Mouse (Mus musculus): ENCODE measurements around the gene Mab21l3. TPM values are rescaled to one million over a fixed set of nuclear protein-coding genes. Genes with fewer than 3 reads are reported as not detected.

Mab21l3 gene
- polyA plus RNA-seq, 1 experiment = 0.57 TPM

DNA sequence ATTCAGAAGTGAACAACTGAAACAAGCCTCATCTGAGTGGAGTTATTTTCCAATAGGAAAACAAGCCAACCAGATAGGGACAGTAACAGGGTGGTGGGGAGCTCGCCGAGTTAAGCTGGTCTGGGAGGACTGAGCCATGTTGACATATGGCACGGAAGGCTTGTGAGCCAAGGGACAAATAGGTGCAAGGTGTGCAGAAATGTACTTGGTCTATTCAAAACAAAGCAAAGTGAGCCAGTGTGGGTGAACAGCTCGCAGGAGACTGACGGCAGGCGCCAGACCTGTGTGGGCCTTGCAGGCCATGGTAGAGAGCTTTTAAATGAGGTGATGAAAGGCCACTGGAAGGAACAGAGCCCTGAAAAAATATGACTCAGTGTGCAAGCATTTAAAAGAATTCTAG lies 41.1 kb downstream of the Mab21l3 start:
- no peaks in the 10 kb centered on the region for H3K36me3 ChIP-seq (ENCODE audit: control insufficient read depth, insufficient read depth)
- no peaks in the 10 kb centered on the region for H3K79me3 ChIP-seq (ENCODE audit: low read depth)
- TF ChIP-seq USF1 (IDR thresholded peaks at IDR 0.05; ENCODE audit: low read depth) (no peak), CTCF (IDR thresholded peaks at IDR 0.05; ENCODE audit: control insufficient read depth, insufficient read depth, insufficient read length) (no peak), MYOD1 (IDR thresholded peaks at IDR 0.05; ENCODE audit: control insufficient read depth, insufficient read length, low read depth) (no peak), MYOG (IDR thresholded peaks at IDR 0.05; ENCODE audit: control insufficient read depth, extremely low read depth, insufficient read length) (no peak)
- H3K4me3 ChIP-seq (ENCODE audit: insufficient read depth, poor library complexity, severe bottlenecking) = no peak overlapping the region
- H3K27me3 ChIP-seq (ENCODE audit: control insufficient read depth, insufficient read depth, insufficient read length) = no peaks in the 10 kb centered on the region
- no peak overlapping the region for H3ac ChIP-seq (ENCODE audit: control insufficient read depth, insufficient read length, low read depth)
- H3K79me2 ChIP-seq (ENCODE audit: control insufficient read depth, insufficient read depth) = no peaks in the 10 kb centered on the region

DNA sequence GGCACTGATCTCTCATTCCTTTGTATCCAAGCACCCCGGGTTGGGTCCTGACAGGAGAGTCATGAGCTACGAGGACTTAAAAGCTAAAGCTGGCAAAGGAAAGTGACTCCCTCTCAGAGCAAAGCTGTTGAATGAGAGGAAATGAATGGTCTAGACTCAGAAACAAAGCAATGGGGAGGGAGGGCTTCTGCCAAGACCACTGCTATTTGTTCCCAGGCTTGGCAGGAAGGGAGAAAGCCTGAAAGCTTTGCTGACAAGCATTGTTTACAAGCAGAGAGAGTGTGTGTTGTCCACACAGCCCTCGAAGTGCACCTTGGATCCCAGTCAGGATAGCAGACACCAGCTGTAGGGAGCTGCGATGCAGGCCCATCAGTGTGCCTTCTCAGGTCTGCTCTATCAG lies 41.8 kb downstream of the Mab21l3 start:
- no peaks in the 10 kb centered on the region for H3K79me3 ChIP-seq (ENCODE audit: low read depth)
- TF ChIP-seq CTCF (IDR thresholded peaks at IDR 0.05; ENCODE audit: control insufficient read depth, insufficient read depth, insufficient read length) (no peak), USF1 (IDR thresholded peaks at IDR 0.05; ENCODE audit: low read depth) (no peak), MYOG (IDR thresholded peaks at IDR 0.05; ENCODE audit: control insufficient read depth, extremely low read depth, insufficient read length) (no peak), MYOD1 (IDR thresholded peaks at IDR 0.05; ENCODE audit: control insufficient read depth, insufficient read length, low read depth) (no peak)
- no peaks in the 10 kb centered on the region for H3K79me2 ChIP-seq (ENCODE audit: control insufficient read depth, insufficient read depth)
- no peak overlapping the region for H3ac ChIP-seq (ENCODE audit: control insufficient read depth, insufficient read length, low read depth)
- H3K27me3 ChIP-seq (ENCODE audit: control insufficient read depth, insufficient read depth, insufficient read length) = no peaks in the 10 kb centered on the region
- H3K4me3 ChIP-seq (ENCODE audit: insufficient read depth, poor library complexity, severe bottlenecking) = no peak overlapping the region
- H3K36me3 ChIP-seq (ENCODE audit: control insufficient read depth, insufficient read depth) = no peaks in the 10 kb centered on the region

DNA sequence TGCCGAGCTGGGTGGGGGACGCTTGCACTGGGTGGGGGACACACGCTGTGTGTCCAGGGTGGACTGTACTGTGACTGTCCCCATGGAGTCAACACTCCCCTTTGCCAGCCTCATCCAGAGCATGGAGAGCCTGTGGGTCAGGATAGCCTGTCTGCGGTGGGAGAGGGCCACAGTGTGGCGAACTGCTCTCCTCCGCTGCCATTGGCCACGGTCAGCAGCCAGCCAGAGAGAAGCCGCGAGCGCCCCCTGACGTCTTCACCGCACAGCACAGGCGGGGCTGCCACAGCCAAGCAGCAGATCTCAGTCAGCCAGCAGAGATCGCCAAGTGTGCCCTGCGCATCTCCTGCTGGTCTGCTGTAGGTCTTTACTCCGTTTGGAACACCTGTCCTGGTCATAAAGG lies 42.6 kb downstream of the Mab21l3 start:
- no peaks in the 10 kb centered on the region for H3K36me3 ChIP-seq (ENCODE audit: control insufficient read depth, insufficient read depth)
- H3ac ChIP-seq (ENCODE audit: control insufficient read depth, insufficient read length, low read depth) = no peak overlapping the region
- H3K79me3 ChIP-seq (ENCODE audit: low read depth) = no peaks in the 10 kb centered on the region
- TF ChIP-seq USF1 (IDR thresholded peaks at IDR 0.05; ENCODE audit: low read depth) (no peak), CTCF (IDR thresholded peaks at IDR 0.05; ENCODE audit: control insufficient read depth, insufficient read depth, insufficient read length) (peak; percentile 97)
- no peaks in the 10 kb centered on the region for H3K27me3 ChIP-seq (ENCODE audit: control insufficient read depth, insufficient read depth, insufficient read length)
- no peak overlapping the region for H3K4me3 ChIP-seq (ENCODE audit: insufficient read depth, poor library complexity, severe bottlenecking)
- no peaks in the 10 kb centered on the region for H3K79me2 ChIP-seq (ENCODE audit: control insufficient read depth, insufficient read depth)

DNA sequence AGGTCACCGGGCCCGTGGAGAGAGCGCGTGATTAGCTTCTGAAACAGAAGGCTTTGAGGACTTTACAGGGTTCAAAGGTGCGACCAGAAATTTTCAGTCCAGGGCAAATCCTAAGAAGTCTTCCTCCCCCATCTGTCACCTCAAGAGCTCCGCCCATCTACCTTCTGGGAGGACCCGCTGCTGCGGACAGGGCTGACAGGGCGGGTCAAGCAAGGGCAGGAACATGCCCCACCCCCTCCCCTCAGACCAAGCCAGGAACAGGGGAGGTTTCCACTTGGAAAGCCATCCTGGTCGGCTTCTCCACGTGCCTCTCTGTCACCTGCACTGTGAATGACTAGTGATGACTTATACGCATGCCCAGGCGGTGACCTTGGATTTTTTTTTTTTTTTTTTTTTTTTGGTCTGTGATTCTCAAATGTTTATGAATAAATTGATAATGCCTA lies 43.2 kb downstream of the Mab21l3 start:
- no peaks in the 10 kb centered on the region for H3K27me3 ChIP-seq (ENCODE audit: control insufficient read depth, insufficient read depth, insufficient read length)
- H3K36me3 ChIP-seq (ENCODE audit: control insufficient read depth, insufficient read depth) = no peaks in the 10 kb centered on the region
- no peak overlapping the region for H3K4me3 ChIP-seq (ENCODE audit: insufficient read depth, poor library complexity, severe bottlenecking)
- no peaks in the 10 kb centered on the region for H3K79me2 ChIP-seq (ENCODE audit: control insufficient read depth, insufficient read depth)
- TF ChIP-seq FOSL1 (IDR thresholded peaks at IDR 0.05; ENCODE audit: insufficient read depth, low read length, poor library complexity, severe bottlenecking) (no peak), MYOG (IDR thresholded peaks at IDR 0.05; ENCODE audit: control insufficient read depth, extremely low read depth, insufficient read length) (no peak), CEBPB (IDR thresholded peaks at IDR 0.05; ENCODE audit: low read depth) (no peak), MAX (IDR thresholded peaks at IDR 0.05) (no peak), MYOD1 (IDR thresholded peaks at IDR 0.05; ENCODE audit: control insufficient read depth, insufficient read length, low read depth) (no peak), USF1 (IDR thresholded peaks at IDR 0.05; ENCODE audit: low read depth) (no peak)
- H3ac ChIP-seq (ENCODE audit: control insufficient read depth, insufficient read length, low read depth) = no peak overlapping the region
- no peaks in the 10 kb centered on the region for H3K79me3 ChIP-seq (ENCODE audit: low read depth)

DNA sequence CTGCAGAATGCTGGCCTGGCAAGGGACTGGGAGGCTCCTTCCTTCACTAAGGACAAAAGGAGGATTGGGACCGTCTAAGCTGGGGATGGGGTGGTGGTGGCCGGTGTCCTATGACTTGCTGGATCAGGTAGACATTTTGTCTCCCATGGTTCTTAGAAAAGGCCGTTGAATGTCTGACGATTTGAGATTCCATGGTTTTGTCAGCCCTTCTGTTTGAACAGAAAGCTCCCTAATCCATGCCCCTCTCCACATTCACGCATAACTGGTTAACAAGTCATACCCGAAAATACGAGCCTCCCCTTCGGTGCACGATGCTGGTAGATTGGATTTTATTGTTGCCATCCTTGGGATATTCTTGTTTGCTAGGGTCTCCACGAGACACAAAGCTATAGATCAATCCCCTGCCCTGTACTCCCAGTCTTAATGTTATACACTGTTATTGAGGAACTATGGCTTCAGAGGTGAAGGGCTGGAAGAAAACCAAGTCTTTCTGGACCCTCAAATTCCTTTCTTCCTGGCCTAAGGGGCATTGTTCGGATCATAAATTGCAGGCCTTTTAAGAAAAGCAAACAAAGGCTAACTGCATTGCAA lies 43.7 kb downstream of the Mab21l3 start:
- Histone ChIP-seq H3ac (ENCODE audit: control insufficient read depth, insufficient read length, low read depth) (no peak overlapping the region), H3K79me3 (ENCODE audit: low read depth) (no peaks in the 10 kb centered on the region), H3K36me3 (ENCODE audit: control insufficient read depth, insufficient read depth) (no peaks in the 10 kb centered on the region), H3K79me2 (ENCODE audit: control insufficient read depth, insufficient read depth) (no peaks in the 10 kb centered on the region), H3K27me3 (ENCODE audit: control insufficient read depth, insufficient read depth, insufficient read length) (no peaks in the 10 kb centered on the region), H3K4me3 (ENCODE audit: insufficient read depth, poor library complexity, severe bottlenecking) (no peak overlapping the region)
- TF ChIP-seq FOSL1 (IDR thresholded peaks at IDR 0.05; ENCODE audit: insufficient read depth, low read length, poor library complexity, severe bottlenecking) = no peak
- TF ChIP-seq MYOD1 (IDR thresholded peaks at IDR 0.05; ENCODE audit: control insufficient read depth, insufficient read length, low read depth) = no peak

DNA sequence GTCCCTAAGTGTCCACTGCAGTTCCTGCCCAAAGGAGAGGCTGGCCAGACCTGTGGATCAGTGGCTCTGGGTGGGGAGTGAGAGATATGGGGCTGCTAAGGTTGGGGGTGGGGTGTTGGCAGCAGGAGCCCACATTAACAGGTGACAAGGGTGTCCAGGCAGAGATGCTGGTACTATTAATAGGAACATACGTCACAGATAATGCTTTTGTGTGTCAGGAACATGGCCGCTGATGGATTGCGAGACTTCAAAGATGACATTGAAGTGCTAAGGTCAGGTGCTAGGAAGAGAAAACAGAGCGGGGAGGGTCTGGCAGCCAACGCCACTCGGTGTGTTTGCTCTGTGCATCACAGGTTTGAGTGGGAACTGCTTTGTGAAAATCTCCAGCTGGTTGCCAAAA lies 44.4 kb downstream of the Mab21l3 start:
- Histone ChIP-seq H3K79me2 (ENCODE audit: control insufficient read depth, insufficient read depth) (no peaks in the 10 kb centered on the region), H3ac (ENCODE audit: control insufficient read depth, insufficient read length, low read depth) (no peak overlapping the region), H3K4me3 (ENCODE audit: insufficient read depth, poor library complexity, severe bottlenecking) (no peak overlapping the region), H3K79me3 (ENCODE audit: low read depth) (no peaks in the 10 kb centered on the region), H3K36me3 (ENCODE audit: control insufficient read depth, insufficient read depth) (no peaks in the 10 kb centered on the region), H3K27me3 (ENCODE audit: control insufficient read depth, insufficient read depth, insufficient read length) (no peaks in the 10 kb centered on the region)
- TF ChIP-seq MYOG (IDR thresholded peaks at IDR 0.05; ENCODE audit: control insufficient read depth, extremely low read depth, insufficient read length) (no peak), CTCF (IDR thresholded peaks at IDR 0.05; ENCODE audit: control insufficient read depth, insufficient read depth, insufficient read length) (no peak), MAX (IDR thresholded peaks at IDR 0.05) (no peak), MYOD1 (IDR thresholded peaks at IDR 0.05; ENCODE audit: control insufficient read depth, insufficient read length, low read depth) (no peak), FOSL1 (IDR thresholded peaks at IDR 0.05; ENCODE audit: insufficient read depth, low read length, poor library complexity, severe bottlenecking) (no peak), USF1 (IDR thresholded peaks at IDR 0.05; ENCODE audit: low read depth) (no peak), CEBPB (IDR thresholded peaks at IDR 0.05; ENCODE audit: low read depth) (no peak)

Data from C2C12 (cell line).